20 mouse cellular contexts compared by ENCODE assay signal in genomic region chr16:13732786-13733185, GRCm38 (mm10). TPM values are rescaled to one million over a fixed set of nuclear protein-coding genes. Genes with fewer than 3 reads are reported as not detected.
"Had no signal": no experiment of that assay in that cellular context is flagged by ENCODE, and none has a peak within 500 bp of the region (broad histone marks: within the 10 kb centered on the region; RNA-seq: fewer than 3 reads in every experiment).

No protein-coding gene starts in this region.

- H3K4me2 ChIP-seq: liver, embryonic 15.5 days; lung, embryonic 15.5 days; midbrain, embryonic 11.5 days; midbrain, embryonic 13.5 days; midbrain, embryonic 15.5 days; neural tube, embryonic 12.5 days; stomach, embryonic 15.5 days had no signal

- ATAC-seq: liver, postnatal 0 days; midbrain, embryonic 13.5 days; midbrain, embryonic 15.5 days had no signal

- H3K9me3 ChIP-seq: liver, embryonic 15.5 days; lung, embryonic 15.5 days; megakaryocyte, embryonic 14.5 days; midbrain, embryonic 13.5 days; midbrain, embryonic 15.5 days; neural tube, embryonic 12.5 days; stomach, embryonic 15.5 days had no signal

- H3K27ac ChIP-seq: liver, embryonic 15.5 days; lung, embryonic 15.5 days; macrophage; midbrain, embryonic 13.5 days; midbrain, embryonic 15.5 days; neural tube, embryonic 12.5 days; stomach, embryonic 15.5 days had no signal

- H3K9ac ChIP-seq: liver, embryonic 15.5 days; liver, postnatal 0 days; lung, embryonic 15.5 days; midbrain, embryonic 13.5 days; midbrain, embryonic 15.5 days; neural tube, embryonic 12.5 days; stomach, embryonic 15.5 days had no signal

- H3K4me3 ChIP-seq: liver, embryonic 15.5 days; lung, embryonic 15.5 days; megakaryocyte, embryonic 14.5 days; midbrain, embryonic 13.5 days; midbrain, embryonic 15.5 days; neural tube, embryonic 12.5 days; stomach, embryonic 15.5 days had no signal

- H3K36me3 ChIP-seq: liver, embryonic 15.5 days; lung, embryonic 15.5 days; midbrain, embryonic 13.5 days; midbrain, embryonic 15.5 days; neural tube, embryonic 12.5 days; stomach, embryonic 15.5 days had no signal

- DNase-seq: liver, postnatal 0 days; lung, adult 2 months; lung, postnatal 14 days; lung, postnatal 36 days; retina, postnatal 1 day; right cerebral cortex, adult 18-20 months; right cerebral cortex, postnatal 14 days; thymus, adult 18-20 months; thymus, postnatal 14 days; thymus, postnatal 36 days had no signal

- H3K27me3 ChIP-seq: lung, embryonic 15.5 days; megakaryocyte, embryonic 14.5 days; midbrain, embryonic 13.5 days; midbrain, embryonic 15.5 days; neural tube, embryonic 12.5 days; stomach, embryonic 15.5 days had no signal

- H3K4me1 ChIP-seq: midbrain, embryonic 15.5 days had no signal

RNA-seq across cellular contexts. Expression of gene Pla2g10, which starts 2.0 kb away (rescaled TPM):
- polyA plus RNA-seq: liver, embryonic 15.5 days; liver, postnatal 0 days; lung, adult 2 months; macrophage; midbrain, postnatal 0 days had no signal
